Mouse (Mus musculus) embryonic facial prominence, embryonic 12.5 days (tissue): ENCODE results near the gene Dus1l. TPM values are rescaled to one million over a fixed set of nuclear protein-coding genes. Genes with fewer than 3 reads are reported as not detected.
"Not testable (repeated sequence)": the region's sequence is repeated elsewhere in the genome, so short reads cannot be mapped to it uniquely, and the experiment has no call there.

Experiments used
- ATAC-seq: fragments of 200-750 bp; cut with Nextera tagmentation; 2 replicates; pipeline ENCODE4 v1.8.0; 2017; ENCODE audit not compliant: insufficient number of reproducible peaks, insufficient read depth, low FRiP score, low TSS enrichment
- H3K27ac ChIP-seq: fragments of 300-500 bp; sonication (generic); 2 replicates; pipeline ENCODE4 v1.5.1; 2016; ENCODE audit warnings: mild to moderate bottlenecking
- H3K27me3 ChIP-seq: fragments of 300-500 bp; sonication (generic); 2 replicates; pipeline ENCODE4 v1.6.1; 2016; ENCODE audit warnings: mild to moderate bottlenecking, moderate library complexity
- H3K36me3 ChIP-seq: fragments of 300-500 bp; sonication (generic); 2 replicates; pipeline ENCODE4 v1.6.1; 2016; ENCODE audit warnings: mild to moderate bottlenecking
- H3K4me1 ChIP-seq: fragments of 300-500 bp; sonication (generic); 2 replicates; pipeline ENCODE4 v1.6.1; 2016
- H3K4me2 ChIP-seq: fragments of 300-500 bp; sonication (generic); replicated peaks from 2 replicates; pipeline ENCODE4 v1.6.1; 2016; ENCODE audit warnings: mild to moderate bottlenecking, moderate library complexity
- H3K4me3 ChIP-seq: fragments of 300-500 bp; sonication (generic); 2 replicates; pipeline ENCODE4 v1.5.1; 2016; ENCODE audit warnings: mild to moderate bottlenecking
- H3K9ac ChIP-seq: fragments of 300-500 bp; sonication (generic); 2 replicates; pipeline ENCODE4 v1.6.1; 2016; ENCODE audit warnings: mild to moderate bottlenecking, moderate library complexity
- H3K9me3 ChIP-seq: fragments of 300-500 bp; sonication (generic); 2 replicates; pipeline ENCODE4 v1.6.1; 2016; ENCODE audit warnings: mild to moderate bottlenecking, moderate library complexity
- WGBS: fragments of 180-500 bp; shearing (Covaris S2); methylation state at CpG from one replicate; pipeline ENCODE4 v1.1.7; 2016; 5-methylcytosine and 5-hydroxymethylcytosine counted together
- polyA plus RNA-seq: library from polyadenylated mRNA; unstranded; fragments of >200 nt; fragmentation: Nextera tagmentation; extraction: Ambion mirVana; gene quantifications from 2 replicates; pipeline ENCODE4 v1.2.1, GENCODE M21; 2016

The Dus1l gene
- polyA plus RNA-seq, 1 experiment from 2014 or later, result 66.1 TPM

GRCm38 (mm10) chr11:120767023-120767422 is 29.2 kb downstream of the Dus1l start:
- not testable (repeated sequence) for H3K4me1 ChIP-seq, H3K9ac ChIP-seq, H3K9me3 ChIP-seq, H3K27ac ChIP-seq, H3K36me3 ChIP-seq, H3K4me2 ChIP-seq, ATAC-seq, H3K4me3 ChIP-seq
- 79% methylated on average over 3 of the region's 7 CpGs for WGBS
- H3K27me3 ChIP-seq, result peaks cover 16% of the 10 kb centered on the region

DNA sequence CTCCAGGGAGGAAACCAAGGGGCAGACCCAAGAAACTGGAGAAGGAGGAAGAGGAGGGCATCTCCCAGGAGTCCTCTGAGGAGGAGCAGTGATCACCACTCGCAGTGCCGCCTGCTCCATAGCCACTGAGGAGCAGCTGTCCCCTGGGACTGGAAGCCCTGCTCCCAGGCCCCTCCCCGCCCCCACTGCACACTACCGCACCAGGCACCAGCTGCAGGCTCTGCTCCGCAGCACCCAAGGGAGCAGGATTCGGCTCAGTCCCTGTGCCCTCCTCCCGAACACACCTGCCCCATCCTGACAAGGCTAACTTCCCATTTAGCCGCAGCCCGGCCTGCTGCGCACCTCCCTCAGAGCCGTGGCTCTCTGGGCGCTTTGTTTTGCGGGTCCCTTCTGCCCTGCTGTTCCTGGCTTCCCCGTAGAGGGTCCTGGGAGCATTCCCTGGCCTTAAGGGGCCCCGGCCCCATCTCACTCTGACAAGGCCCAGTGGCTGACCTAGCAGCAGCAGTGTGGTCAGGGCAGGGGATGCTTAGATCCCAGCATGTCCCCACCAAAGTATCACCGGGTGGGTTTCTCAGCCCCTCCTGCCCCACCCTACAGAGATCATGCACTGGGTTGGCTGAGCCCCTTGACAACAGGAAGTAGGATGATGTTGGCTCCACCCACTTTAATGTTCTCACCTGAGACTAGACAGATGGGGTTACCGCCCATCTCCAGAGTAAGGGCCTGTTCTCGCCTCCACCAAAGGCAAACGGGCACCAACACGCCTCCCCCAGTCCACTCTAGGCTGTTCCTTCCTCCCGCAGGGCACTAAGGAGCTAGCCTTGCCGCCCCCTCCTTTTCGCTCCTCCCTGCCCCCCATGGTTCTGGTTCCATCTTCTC is 32.8 kb downstream of the Dus1l start:
- H3K4me1 ChIP-seq, H3K9ac ChIP-seq, H3K27ac ChIP-seq, H3K4me3 ChIP-seq, H3K36me3 ChIP-seq: not testable (repeated sequence)
- Histone ChIP-seq H3K27me3 (peaks cover 20% of the 10 kb centered on the region), H3K9me3 (peaks cover 12% of the 10 kb centered on the region), H3K4me2 (peak overlapping the region; percentile 13; the same call in 1 of the 2 replicates)
- WGBS, result 5% methylated on average over 2 of the region's 23 CpGs
- peak; percentile 62; the same call in 1 of the 2 replicates for ATAC-seq

GRCm38 (mm10) chr11:120762672-120763041 is 33.5 kb downstream of the Dus1l start, which contains the start of gene Hmga1b:
Hmga1b (plus strand) TSS chr11:120762794.
- H3K36me3 ChIP-seq, H3K4me3 ChIP-seq, ATAC-seq, H3K27ac ChIP-seq, H3K4me1 ChIP-seq, H3K9ac ChIP-seq: not testable (repeated sequence)
- Histone ChIP-seq H3K27me3 (peaks cover 20% of the 10 kb centered on the region), H3K9me3 (peaks cover 19% of the 10 kb centered on the region), H3K4me2 (peak within 1 kb of the TSS; percentile 13; the same call in 1 of the 2 replicates)
- WGBS, result 19% methylated on average over 14 of the region's 14 CpGs

GRCm38 (mm10) chr11:120761811-120762671 is 34.2 kb downstream of the Dus1l start:
- peaks cover 19% of the 10 kb centered on the region for H3K9me3 ChIP-seq
- no peak overlapping the region for H3K4me3 ChIP-seq
- ATAC-seq, result no peak
- H3K36me3 ChIP-seq, result no peaks in the 10 kb centered on the region
- no peaks in the 10 kb centered on the region for H3K4me1 ChIP-seq
- no peak overlapping the region for H3K27ac ChIP-seq
- H3K27me3 ChIP-seq, result peaks cover 20% of the 10 kb centered on the region
- H3K9ac ChIP-seq, result no peak overlapping the region
- no peak overlapping the region for H3K4me2 ChIP-seq
- WGBS, result 69% methylated on average over 14 of the region's 14 CpGs

DNA sequence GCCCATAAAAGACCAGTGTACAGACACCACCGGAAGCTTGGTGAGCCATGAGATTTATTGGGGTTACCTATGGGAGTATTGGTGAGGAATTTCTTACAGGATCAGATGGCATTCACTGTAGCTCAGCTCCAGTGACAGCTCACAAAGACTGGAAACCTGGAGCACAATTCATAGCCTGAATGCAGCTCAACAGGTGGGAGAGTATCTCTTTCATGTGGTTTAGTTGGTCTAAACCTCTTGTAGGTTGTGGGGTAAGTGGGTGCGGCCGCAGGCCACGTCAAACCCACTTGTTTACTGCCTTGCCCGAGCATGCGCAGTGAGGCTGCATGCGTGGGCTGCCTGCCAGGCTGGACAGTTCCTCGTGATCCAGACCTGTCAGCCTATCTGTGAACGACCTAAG is 36.0 kb downstream of the Dus1l start:
- H3K4me2 ChIP-seq, result no peak overlapping the region
- no peak overlapping the region for H3K9ac ChIP-seq
- no peak overlapping the region for H3K4me3 ChIP-seq
- no peaks in the 10 kb centered on the region for H3K4me1 ChIP-seq
- H3K9me3 ChIP-seq, result peaks cover 19% of the 10 kb centered on the region
- H3K27me3 ChIP-seq, result peaks cover 14% of the 10 kb centered on the region
- WGBS, result 91% methylated on average over 9 of the region's 9 CpGs
- no peak for ATAC-seq
- no peak overlapping the region for H3K27ac ChIP-seq
- H3K36me3 ChIP-seq, result no peaks in the 10 kb centered on the region

GRCm38 (mm10) chr11:120751606-120752005 is 44.6 kb downstream of the Dus1l start:
- Histone ChIP-seq H3K36me3 (no peaks in the 10 kb centered on the region), H3K4me2 (no peak overlapping the region), H3K9me3 (no peaks in the 10 kb centered on the region), H3K4me1 (no peaks in the 10 kb centered on the region), H3K4me3 (no peak overlapping the region), H3K27ac (no peak overlapping the region), H3K9ac (no peak overlapping the region), H3K27me3 (no peaks in the 10 kb centered on the region)
- 72% methylated on average over 4 of the region's 4 CpGs for WGBS
- ATAC-seq, result no peak

DNA sequence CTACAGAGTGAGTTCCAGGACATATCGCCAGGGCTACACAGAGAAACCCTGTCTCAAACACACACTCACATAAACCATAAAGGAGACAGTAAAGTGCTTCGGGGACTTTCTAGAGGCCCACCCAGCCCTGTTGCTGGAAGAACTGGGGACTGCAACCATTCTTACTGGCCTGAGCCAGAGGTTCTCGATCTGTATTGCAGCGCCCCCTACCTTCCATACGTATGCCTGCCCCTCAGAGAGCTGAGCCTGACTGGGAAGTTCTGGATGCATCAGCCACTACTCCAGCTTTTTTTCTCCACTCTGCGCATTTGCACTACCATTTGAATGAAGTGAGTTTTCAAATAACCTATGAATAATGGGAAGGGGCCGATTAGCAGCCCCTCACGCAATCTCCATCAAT is 46.8 kb downstream of the Dus1l start:
- H3K4me2 ChIP-seq, result no peak overlapping the region
- no peak overlapping the region for H3K4me3 ChIP-seq
- H3K27me3 ChIP-seq, result no peaks in the 10 kb centered on the region
- H3K4me1 ChIP-seq, result no peaks in the 10 kb centered on the region
- WGBS, result 59% methylated on average over 8 of the region's 8 CpGs
- ATAC-seq, result no peak
- no peak overlapping the region for H3K27ac ChIP-seq
- no peak overlapping the region for H3K9ac ChIP-seq
- no peaks in the 10 kb centered on the region for H3K36me3 ChIP-seq
- H3K9me3 ChIP-seq, result no peaks in the 10 kb centered on the region

- no peaks in the 10 kb centered on the region for H3K9me3 ChIP-seq
- no peak overlapping the region for H3K27ac ChIP-seq
- H3K27me3 ChIP-seq, result no peaks in the 10 kb centered on the region
- WGBS, result 74% methylated on average over 4 of the region's 4 CpGs
- H3K4me2 ChIP-seq, result no peak overlapping the region
- no peaks in the 10 kb centered on the region for H3K36me3 ChIP-seq
- no peak for ATAC-seq
- no peak overlapping the region for H3K4me3 ChIP-seq
- no peak overlapping the region for H3K9ac ChIP-seq
- no peaks in the 10 kb centered on the region for H3K4me1 ChIP-seq
These were observed 48.2 kb downstream of the Dus1l start for GRCm38 (mm10) chr11:120747974-120748373.

DNA sequence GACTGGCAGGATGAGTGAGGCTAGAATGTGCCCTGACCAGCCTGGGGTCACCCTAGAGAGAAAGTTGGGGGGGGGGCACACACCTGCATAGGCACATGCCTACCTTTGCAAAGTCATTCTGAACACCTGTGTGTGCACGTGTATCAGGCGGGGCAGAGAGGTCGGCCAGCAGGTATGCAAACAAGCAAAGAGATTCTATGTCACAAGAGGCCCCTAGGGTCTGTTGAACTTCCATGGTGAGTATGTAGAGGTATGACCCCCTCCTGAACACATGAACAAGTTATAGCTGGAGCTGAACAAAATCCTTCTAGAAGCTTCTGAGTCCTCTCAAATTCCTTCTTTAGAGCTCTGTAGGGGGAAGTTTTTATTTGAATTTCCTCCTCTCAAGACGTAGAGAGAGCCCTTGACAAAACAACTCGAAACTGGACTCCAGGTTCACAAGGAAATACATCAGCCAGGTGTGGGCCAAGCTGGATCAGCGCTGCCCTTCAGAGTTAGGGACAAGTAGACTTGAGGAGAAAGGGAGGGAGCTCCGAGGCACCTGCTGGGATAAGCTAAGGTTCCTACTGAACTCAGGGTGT is 52.0 kb downstream of the Dus1l start:
- ATAC-seq, result no peak
- H3K36me3 ChIP-seq, result no peaks in the 10 kb centered on the region
- H3K9ac ChIP-seq, result no peak overlapping the region
- H3K27ac ChIP-seq, result no peak overlapping the region
- H3K4me1 ChIP-seq, result no peaks in the 10 kb centered on the region
- no peaks in the 10 kb centered on the region for H3K27me3 ChIP-seq
- no peaks in the 10 kb centered on the region for H3K9me3 ChIP-seq
- H3K4me2 ChIP-seq, result no peak overlapping the region
- H3K4me3 ChIP-seq, result no peak overlapping the region
- WGBS, result 63% methylated on average over 7 of the region's 7 CpGs

DNA sequence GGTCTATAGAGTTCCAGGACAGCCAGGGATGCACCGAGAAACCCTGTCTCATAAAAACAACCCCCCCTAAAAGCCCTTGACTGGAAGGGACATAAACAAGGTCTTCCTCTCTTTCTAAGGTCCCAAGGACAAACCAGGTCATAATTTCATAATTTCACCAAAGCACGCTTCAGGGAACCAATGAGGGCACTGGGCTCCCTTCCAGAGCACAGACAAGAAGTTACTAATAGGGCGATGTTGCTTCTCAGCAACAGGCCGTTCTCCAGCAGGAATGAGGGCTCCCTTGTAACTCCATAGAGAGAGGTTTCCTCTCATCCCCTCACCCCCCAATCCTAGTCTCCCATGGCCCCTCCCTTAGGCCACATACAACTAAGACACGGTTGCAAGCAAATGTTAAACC is 55.2 kb downstream of the Dus1l start:
- H3K4me1 ChIP-seq, result no peaks in the 10 kb centered on the region
- no peak overlapping the region for H3K27ac ChIP-seq
- no peak for ATAC-seq
- H3K36me3 ChIP-seq, result no peaks in the 10 kb centered on the region
- no peak overlapping the region for H3K9ac ChIP-seq
- no peaks in the 10 kb centered on the region for H3K9me3 ChIP-seq
- 89% methylated on average over 5 of the region's 5 CpGs for WGBS
- H3K27me3 ChIP-seq, result no peaks in the 10 kb centered on the region
- H3K4me3 ChIP-seq, result no peak overlapping the region
- no peak overlapping the region for H3K4me2 ChIP-seq
